Mouse (Mus musculus): Measurements from ENCODE around the gene Tspan31. TPM values are rescaled to one million over a fixed set of nuclear protein-coding genes. Genes with fewer than 3 reads are reported as not detected.

Tspan31 gene
- polyA plus RNA-seq, 1 experiment from 2014 or later = 99.5 TPM

GRCm38 (mm10) chr10:127098514-127098913 is 28.4 kb upstream of the Tspan31 start:
- 78% methylated on average over 20 of the region's 20 CpGs for WGBS
- DNase-seq (ENCODE audit: low spot score) = no peak

GRCm38 (mm10) chr10:127094382-127094802 is 24.3 kb upstream of the Tspan31 start:
- Histone ChIP-seq H3K9ac (replicated peaks; ENCODE audit: low read depth) (no peak overlapping the region), H3K27ac (ENCODE audit: low read length) (peak overlapping the region; percentile 59), H3K4me2 (replicated peaks; ENCODE audit: low read depth, low read length) (0 out of 2 replicates have a peak overlapping the region, but pooled peaks have one; percentile 14), H3K4me3 (ENCODE audit: low read depth, low read length) (no peak overlapping the region), H3K36me3 (ENCODE audit: insufficient read depth, low read length) (peaks cover 18% of the 10 kb centered on the region), H3K9me3 (ENCODE audit: low read length) (no peaks in the 10 kb centered on the region), H3K27me3 (replicated peaks; ENCODE audit: insufficient read depth, low read length) (peaks cover 32% of the 10 kb centered on the region), H3K4me1 (ENCODE audit: insufficient read depth, low read depth, low read length) (peaks cover 13% of the 10 kb centered on the region; the same call in 1 of the 2 replicates)
- ATAC-seq = peak; percentile 79
- WGBS = 20% methylated on average over 7 of the region's 7 CpGs
- DNase-seq (ENCODE audit: low spot score) = peak; percentile 86
- TF ChIP-seq EP300 (IDR thresholded peaks at IDR 0.05) (peak; percentile 42; the same call in 1 of the 2 replicates), CTCF (IDR thresholded peaks at IDR 0.05) (no peak)

More at GRCm38 (mm10) chr10:127098514-127098913, 28.4 kb upstream of the Tspan31 start:
- no peak for ATAC-seq
- peaks cover 20% of the 10 kb centered on the region for H3K36me3 ChIP-seq (ENCODE audit: insufficient read depth, low read length)
- H3K9me3 ChIP-seq (ENCODE audit: low read length) = no peaks in the 10 kb centered on the region
- no peak overlapping the region for H3K4me2 ChIP-seq (replicated peaks; ENCODE audit: low read depth, low read length)
- no peak for TF ChIP-seq EP300 (IDR thresholded peaks at IDR 0.05)
- no peak for TF ChIP-seq CTCF (IDR thresholded peaks at IDR 0.05)
- no peaks in the 10 kb centered on the region for H3K27me3 ChIP-seq (replicated peaks; ENCODE audit: insufficient read depth, low read length)
- H3K27ac ChIP-seq (ENCODE audit: low read length) = no peak overlapping the region
- H3K4me3 ChIP-seq (ENCODE audit: low read depth, low read length) = no peak overlapping the region
- no peak overlapping the region for H3K9ac ChIP-seq (replicated peaks; ENCODE audit: low read depth)
- H3K4me1 ChIP-seq (ENCODE audit: insufficient read depth, low read depth, low read length) = no peaks in the 10 kb centered on the region

GRCm38 (mm10) chr10:127092742-127093141 is 22.7 kb upstream of the Tspan31 start:
- peaks cover 32% of the 10 kb centered on the region for H3K27me3 ChIP-seq (replicated peaks; ENCODE audit: insufficient read depth, low read length)
- H3K4me1 ChIP-seq (ENCODE audit: insufficient read depth, low read depth, low read length) = peaks cover 13% of the 10 kb centered on the region; the same call in 1 of the 2 replicates
- H3K4me2 ChIP-seq (replicated peaks; ENCODE audit: low read depth, low read length) = no peak overlapping the region
- no peak overlapping the region for H3K27ac ChIP-seq (ENCODE audit: low read length)
- TF ChIP-seq CTCF (IDR thresholded peaks at IDR 0.05) = no peak
- TF ChIP-seq EP300 (IDR thresholded peaks at IDR 0.05) = no peak
- H3K36me3 ChIP-seq (ENCODE audit: insufficient read depth, low read length) = peaks cover 10% of the 10 kb centered on the region; the same call in 1 of the 2 replicates
- WGBS = 37% methylated on average over 4 of the region's 4 CpGs
- ATAC-seq (no peak), DNase-seq (ENCODE audit: low spot score) (no peak)
- no peak overlapping the region for H3K9ac ChIP-seq (replicated peaks; ENCODE audit: low read depth)
- no peak overlapping the region for H3K4me3 ChIP-seq (ENCODE audit: low read depth, low read length)
- no peaks in the 10 kb centered on the region for H3K9me3 ChIP-seq (ENCODE audit: low read length)

DNA sequence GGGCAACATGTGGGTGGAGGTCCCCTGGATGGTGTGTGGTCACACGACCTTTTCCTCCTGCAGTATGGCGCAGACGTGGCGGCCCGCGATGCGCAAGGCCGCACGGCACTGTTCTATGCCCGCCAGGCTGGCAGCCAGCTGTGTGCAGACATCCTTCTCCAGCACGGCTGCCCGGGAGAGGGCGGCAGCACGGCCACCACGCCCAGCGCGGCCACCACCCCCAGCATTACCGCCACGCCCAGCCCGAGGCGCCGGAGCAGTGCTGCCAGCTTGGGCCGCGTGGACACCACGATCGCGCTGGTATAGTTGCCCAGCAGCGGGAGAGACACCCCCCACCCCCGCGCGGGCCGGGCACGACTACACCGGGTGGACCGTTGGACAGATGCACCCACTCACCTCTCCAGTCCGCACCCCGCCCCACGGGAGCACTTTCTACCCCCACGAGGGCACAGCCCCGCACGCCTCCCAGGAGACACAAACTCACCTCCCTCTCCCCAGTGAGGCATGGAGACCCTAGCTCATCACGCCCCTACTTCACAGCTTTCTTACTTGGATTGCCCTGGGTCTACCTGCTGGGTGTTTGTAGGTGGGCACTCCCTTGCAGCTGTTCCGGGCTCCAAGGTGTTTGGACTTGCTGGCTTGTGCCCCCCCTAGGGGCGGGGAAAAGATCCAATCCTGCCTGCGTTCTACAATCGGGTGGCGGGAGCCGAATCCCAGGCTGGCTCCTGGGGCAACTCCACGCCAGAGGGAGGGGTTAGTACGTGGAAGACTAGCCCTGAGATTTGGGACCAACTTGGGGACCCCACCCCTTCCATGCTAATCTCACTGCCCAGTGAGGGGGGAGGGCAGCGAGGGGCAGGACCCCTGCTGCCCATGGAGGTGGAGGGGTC is 21.7 kb upstream of the Tspan31 start:
- Histone ChIP-seq H3K4me2 (replicated peaks; ENCODE audit: low read depth, low read length) (peak overlapping the region; percentile 47), H3K27me3 (replicated peaks; ENCODE audit: insufficient read depth, low read length) (peaks cover 32% of the 10 kb centered on the region), H3K9me3 (ENCODE audit: low read length) (no peaks in the 10 kb centered on the region), H3K27ac (ENCODE audit: low read length) (no peak overlapping the region), H3K4me1 (ENCODE audit: insufficient read depth, low read depth, low read length) (peaks cover 13% of the 10 kb centered on the region; the same call in 1 of the 2 replicates), H3K36me3 (ENCODE audit: insufficient read depth, low read length) (peaks cover 3% of the 10 kb centered on the region; the same call in 1 of the 2 replicates), H3K4me3 (ENCODE audit: low read depth, low read length) (peak overlapping the region; percentile 15; the same call in 1 of the 2 replicates), H3K9ac (replicated peaks; ENCODE audit: low read depth) (no peak overlapping the region)
- 15% methylated on average over 48 of the region's 51 CpGs for WGBS
- TF ChIP-seq EP300 (IDR thresholded peaks at IDR 0.05) = no peak
- peak; percentile 34 for TF ChIP-seq CTCF (IDR thresholded peaks at IDR 0.05)
- peak; percentile 55 for DNase-seq (ENCODE audit: low spot score)
- ATAC-seq = peak; percentile 46

GRCm38 (mm10) chr10:127090560-127091411 is 20.7 kb upstream of the Tspan31 start:
- no peaks in the 10 kb centered on the region for H3K9me3 ChIP-seq (ENCODE audit: low read length)
- WGBS = 16% methylated on average over 52 of the region's 57 CpGs
- peak overlapping the region; percentile 15; the same call in 1 of the 2 replicates for H3K4me3 ChIP-seq (ENCODE audit: low read depth, low read length)
- TF ChIP-seq EP300 (IDR thresholded peaks at IDR 0.05) = no peak
- no peak for TF ChIP-seq CTCF (IDR thresholded peaks at IDR 0.05)
- H3K36me3 ChIP-seq (ENCODE audit: insufficient read depth, low read length) = no peaks in the 10 kb centered on the region
- DNase-seq (ENCODE audit: low spot score) (peak; percentile 59), ATAC-seq (peak; percentile 51)
- H3K27me3 ChIP-seq (replicated peaks; ENCODE audit: insufficient read depth, low read length) = peaks cover 32% of the 10 kb centered on the region
- peak overlapping the region; percentile 47 for H3K4me2 ChIP-seq (replicated peaks; ENCODE audit: low read depth, low read length)
- H3K9ac ChIP-seq (replicated peaks; ENCODE audit: low read depth) = no peak overlapping the region
- H3K27ac ChIP-seq (ENCODE audit: low read length) = no peak overlapping the region
- H3K4me1 ChIP-seq (ENCODE audit: insufficient read depth, low read depth, low read length) = peaks cover 13% of the 10 kb centered on the region; the same call in 1 of the 2 replicates
